Mouse (Mus musculus) neural tube, postnatal 0 days (tissue): Measurements from ENCODE around the gene Rph3al. TPM values are rescaled to one million over a fixed set of nuclear protein-coding genes. Genes with fewer than 3 reads are reported as not detected.

Experiments
- polyA plus RNA-seq: library from polyadenylated mRNA; unstranded; fragments of >200 nt; fragmentation: Nextera tagmentation; extraction: Ambion mirVana; gene quantifications from 2 replicates; pipeline ENCODE4 v1.2.1, GENCODE M21; 2015

Gene Rph3al
- 1.1 and 1.4 TPM in 2 replicates for polyA plus RNA-seq

DNA sequence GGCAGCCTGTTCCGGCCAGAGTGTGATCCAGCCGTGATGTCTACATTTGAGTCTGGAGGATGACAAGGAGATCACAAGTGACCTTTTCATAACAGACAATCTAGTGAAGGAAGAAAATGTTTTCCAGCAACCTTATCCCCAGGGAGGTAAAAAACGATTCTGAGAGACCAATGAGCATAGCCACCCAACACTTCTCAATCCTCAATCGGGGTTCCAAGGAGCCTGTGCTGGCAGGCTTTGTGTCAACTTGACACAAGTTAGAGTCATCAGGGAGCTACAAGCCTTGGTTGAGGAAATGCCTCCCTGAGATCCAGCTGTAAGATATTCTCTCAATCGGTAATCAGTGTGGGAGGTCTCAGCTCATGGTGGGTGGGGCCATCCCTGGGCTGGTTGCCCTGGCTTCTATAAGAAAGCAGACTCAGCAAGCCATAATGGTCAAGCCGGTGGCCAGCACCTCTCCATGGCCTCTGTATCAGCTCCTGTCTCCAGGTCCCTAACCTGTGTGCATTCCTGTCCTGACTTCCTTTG lies at the start of gene Rph3al:
TSS of gene Rph3al (minus strand) at position 51 of the 528 bp plus-strand sequence.

DNA sequence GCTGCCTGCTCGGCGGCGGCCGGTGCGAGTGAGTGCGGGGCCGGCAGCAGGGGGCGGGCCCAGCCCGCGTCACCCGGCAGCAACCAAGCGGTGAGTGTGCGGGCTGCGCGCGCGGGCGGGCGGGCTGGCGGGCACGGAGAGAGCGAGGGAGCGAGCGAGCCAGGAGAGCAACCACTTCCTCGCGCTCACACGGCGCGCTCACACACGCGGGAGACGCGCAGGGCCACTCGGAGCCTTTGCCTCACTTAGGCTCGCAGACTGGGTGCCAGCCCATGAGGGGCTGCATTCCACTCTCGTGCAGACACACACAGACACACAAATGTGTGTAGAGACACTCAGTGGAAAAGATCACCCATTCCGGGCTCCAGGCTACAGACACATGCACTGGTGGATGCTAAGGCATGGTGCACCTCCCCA lies 142.2 kb downstream of the Rph3al start, which contains the start of gene Doc2b:
TSS of gene Doc2b (minus strand) at position 21 of the 417 bp plus-strand sequence.

Other genes starting within 250 kb of the Rph3al start
- gene Ywhae, start 205.6 kb downstream of the Rph3al start, polyA plus RNA-seq = 1,289 and 1,294 TPM in 2 replicates
- 4.7 and 5.4 TPM in 2 replicates for gene Doc2b, start 142.4 kb downstream of the Rph3al start, polyA plus RNA-seq
- gene 1700016K19Rik, start 61.5 kb upstream of the Rph3al start, polyA plus RNA-seq = 5.3 TPM in 2 replicates
- gene Rflnb, start 89.4 kb upstream of the Rph3al start, polyA plus RNA-seq = 19.5 TPM in 2 replicates
- 55.1 and 57.1 TPM in 2 replicates for gene Vps53, start 241.2 kb upstream of the Rph3al start, polyA plus RNA-seq
- gene Fam57a, start 241.2 kb upstream of the Rph3al start, polyA plus RNA-seq = 20.2 and 21.7 TPM in 2 replicates